Mouse (Mus musculus): ENCODE results near the gene Rpap2.
A peak's percentile ranks its signal among the peaks of the same experiment; 100 is the strongest.

Rpap2 gene

GRCm38 (mm10) chr5:107687161-107687560 is 90.0 kb downstream of the Rpap2 start:
- no peak for DNase-seq (ENCODE audit: low read depth, low spot score)

- peak; percentile 86 for DNase-seq (ENCODE audit: low read depth, low spot score)
These were observed 90.7 kb downstream of the Rpap2 start for GRCm38 (mm10) chr5:107687592-107688498.

- DNase-seq (ENCODE audit: low read depth, low spot score), result no peak
These were observed 91.3 kb downstream of the Rpap2 start for GRCm38 (mm10) chr5:107688499-107688866.

DNA sequence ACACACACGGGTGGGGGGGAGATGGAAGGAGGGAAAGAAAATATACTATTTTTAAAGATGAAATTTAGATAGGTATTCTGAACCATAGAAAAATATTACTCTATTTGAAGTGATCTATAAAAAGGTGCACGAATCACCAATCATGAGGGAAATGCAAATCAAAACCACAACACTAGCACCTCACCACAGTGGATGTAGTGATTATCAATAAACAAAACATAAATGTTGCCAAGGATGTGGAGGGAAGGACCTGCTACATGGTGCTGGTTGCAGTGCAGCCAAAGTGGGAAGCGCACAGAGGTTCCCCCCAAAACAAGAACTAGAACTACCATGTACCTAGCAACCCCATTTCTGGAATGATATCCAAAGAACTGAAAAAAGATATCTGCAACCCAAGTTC is 97.8 kb downstream of the Rpap2 start:
- DNase-seq (ENCODE audit: low read depth, low spot score), result no peak

DNA sequence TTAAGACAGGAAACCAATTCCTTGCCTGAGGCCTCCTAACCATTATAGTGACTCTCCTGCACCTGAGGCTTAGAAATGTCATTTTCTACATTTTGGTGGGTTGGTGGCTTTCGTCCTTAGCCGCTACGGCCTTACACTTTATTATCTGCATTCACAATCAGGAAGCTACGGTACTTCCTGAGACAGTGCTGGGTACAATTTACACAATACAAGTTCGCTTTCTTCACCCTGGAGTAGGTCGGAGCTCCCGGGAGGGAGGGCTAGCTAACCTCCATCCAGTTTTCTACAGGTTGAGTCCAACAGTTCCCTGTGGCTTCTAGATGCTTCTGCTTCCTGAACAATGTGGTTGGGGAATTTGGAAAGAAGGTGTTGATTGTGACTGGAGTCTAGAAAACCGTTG is 101.7 kb downstream of the Rpap2 start:
- no peak for DNase-seq (ENCODE audit: low read depth, low spot score)

GRCm38 (mm10) chr5:107700873-107701272 is 103.7 kb downstream of the Rpap2 start:
- no peak for DNase-seq (ENCODE audit: low read depth, low spot score)

- no peak for DNase-seq (ENCODE audit: low read depth, low spot score)
These were observed 104.5 kb downstream of the Rpap2 start for GRCm38 (mm10) chr5:107701658-107702057.

GRCm38 (mm10) chr5:107703207-107703763 is 106.1 kb downstream of the Rpap2 start:
- DNase-seq (ENCODE audit: low read depth, low spot score), result no peak

- DNase-seq (ENCODE audit: low read depth, low spot score), result no peak
These were observed 108.6 kb downstream of the Rpap2 start for GRCm38 (mm10) chr5:107705756-107706155.

DNA sequence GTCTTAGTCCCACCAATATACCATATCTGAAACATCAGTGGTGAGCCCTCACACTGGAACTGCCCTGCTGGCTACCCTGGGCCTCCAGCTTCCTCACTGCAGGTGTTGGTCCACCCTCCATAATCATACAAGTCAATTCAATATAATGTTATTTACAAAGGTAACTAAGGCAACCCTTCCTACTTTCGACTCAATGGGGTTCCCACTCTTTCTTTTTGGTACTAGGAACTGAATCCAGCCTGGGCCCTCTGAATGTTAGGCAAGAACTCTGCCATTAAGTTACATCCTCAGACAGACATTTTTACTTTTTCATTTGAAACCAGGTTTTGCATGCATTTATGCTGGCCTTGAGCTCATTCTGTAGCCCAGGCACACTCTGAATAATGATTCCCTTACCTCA is 109.1 kb downstream of the Rpap2 start:
- no peak for DNase-seq (ENCODE audit: low read depth, low spot score)

- no peak for DNase-seq (ENCODE audit: low read depth, low spot score)
These were observed 111.1 kb downstream of the Rpap2 start for GRCm38 (mm10) chr5:107708124-107708797.

Data from ZHBTc4 (cell line).